Mouse (Mus musculus): Measurements from ENCODE around the gene Map2. TPM values are rescaled to one million over a fixed set of nuclear protein-coding genes. Genes with fewer than 3 reads are reported as not detected.
A peak's percentile ranks its signal among the peaks of the same experiment; 100 is the strongest.

Map2 gene
- polyA plus RNA-seq, 1 experiment from 2014 or later = 3.8 TPM

GRCm38 (mm10) chr1:66395826-66396225 lies 220.8 kb downstream of the Map2 start:
- Histone ChIP-seq H3K4me3 (ENCODE audit: low read depth, low read length) (no peak overlapping the region), H3K9ac (ENCODE audit: low read length) (no peak overlapping the region), H3K27ac (replicated peaks) (no peak overlapping the region), H3K9me3 (ENCODE audit: control insufficient read depth, low read length) (no peaks in the 10 kb centered on the region), H3K36me3 (ENCODE audit: control insufficient read depth, insufficient read depth, low read length) (no peaks in the 10 kb centered on the region), H3K27me3 (ENCODE audit: control insufficient read depth, insufficient read depth, low read length) (no peaks in the 10 kb centered on the region), H3K4me2 (replicated peaks; ENCODE audit: low read depth) (no peak overlapping the region), H3K4me1 (replicated peaks; ENCODE audit: control insufficient read depth, insufficient read depth) (no peaks in the 10 kb centered on the region)
- WGBS = 80% methylated on average over 2 of the region's 2 CpGs
- TF ChIP-seq CTCF (IDR thresholded peaks at IDR 0.05; ENCODE audit: low read depth) = no peak
- TF ChIP-seq EP300 (optimal IDR thresholded peaks at IDR 0.05) = no peak
- no peak for DNase-seq (ENCODE audit: low spot score)
- no peak for ATAC-seq (ENCODE audit: low FRiP score, low TSS enrichment)

GRCm38 (mm10) chr1:66401902-66402301 lies 226.8 kb downstream of the Map2 start:
- 86% methylated on average over 9 of the region's 9 CpGs for WGBS
- H3K36me3 ChIP-seq (ENCODE audit: control insufficient read depth, insufficient read depth, low read length) = no peaks in the 10 kb centered on the region
- H3K9me3 ChIP-seq (ENCODE audit: control insufficient read depth, low read length) = no peaks in the 10 kb centered on the region
- DNase-seq (ENCODE audit: low spot score) (no peak), ATAC-seq (ENCODE audit: low FRiP score, low TSS enrichment) (no peak)
- no peaks in the 10 kb centered on the region for H3K27me3 ChIP-seq (ENCODE audit: control insufficient read depth, insufficient read depth, low read length)
- H3K4me2 ChIP-seq (replicated peaks; ENCODE audit: low read depth) = no peak overlapping the region
- no peak overlapping the region for H3K9ac ChIP-seq (ENCODE audit: low read length)
- H3K27ac ChIP-seq (replicated peaks) = no peak overlapping the region
- H3K4me3 ChIP-seq (ENCODE audit: low read depth, low read length) = no peak overlapping the region
- H3K4me1 ChIP-seq (replicated peaks; ENCODE audit: control insufficient read depth, insufficient read depth) = no peaks in the 10 kb centered on the region
- TF ChIP-seq EP300 (optimal IDR thresholded peaks at IDR 0.05) (no peak), CTCF (IDR thresholded peaks at IDR 0.05; ENCODE audit: low read depth) (no peak)

- Histone ChIP-seq H3K9me3 (ENCODE audit: control insufficient read depth, low read length) (no peaks in the 10 kb centered on the region), H3K27ac (replicated peaks) (no peak overlapping the region), H3K36me3 (ENCODE audit: control insufficient read depth, insufficient read depth, low read length) (no peaks in the 10 kb centered on the region), H3K4me3 (ENCODE audit: low read depth, low read length) (no peak overlapping the region), H3K9ac (ENCODE audit: low read length) (no peak overlapping the region), H3K4me1 (replicated peaks; ENCODE audit: control insufficient read depth, insufficient read depth) (no peaks in the 10 kb centered on the region), H3K4me2 (replicated peaks; ENCODE audit: low read depth) (no peak overlapping the region), H3K27me3 (ENCODE audit: control insufficient read depth, insufficient read depth, low read length) (no peaks in the 10 kb centered on the region)
- no peak for TF ChIP-seq EP300 (optimal IDR thresholded peaks at IDR 0.05)
- TF ChIP-seq CTCF (IDR thresholded peaks at IDR 0.05; ENCODE audit: low read depth) = 0 out of 2 replicates have a peak, but pooled peaks have one; percentile 31
- DNase-seq (ENCODE audit: low spot score) (no peak), ATAC-seq (ENCODE audit: low FRiP score, low TSS enrichment) (no peak)
- WGBS = 69% methylated on average over 13 of the region's 13 CpGs
These were observed 232.3 kb downstream of the Map2 start for GRCm38 (mm10) chr1:66407270-66407967.

- H3K9me3 ChIP-seq (ENCODE audit: control insufficient read depth, low read length) = no peaks in the 10 kb centered on the region
- TF ChIP-seq CTCF (IDR thresholded peaks at IDR 0.05; ENCODE audit: low read depth) (no peak), EP300 (optimal IDR thresholded peaks at IDR 0.05) (no peak)
- H3K36me3 ChIP-seq (ENCODE audit: control insufficient read depth, insufficient read depth, low read length) = no peaks in the 10 kb centered on the region
- H3K27ac ChIP-seq (replicated peaks) = no peak overlapping the region
- no peaks in the 10 kb centered on the region for H3K27me3 ChIP-seq (ENCODE audit: control insufficient read depth, insufficient read depth, low read length)
- no peaks in the 10 kb centered on the region for H3K4me1 ChIP-seq (replicated peaks; ENCODE audit: control insufficient read depth, insufficient read depth)
- H3K4me3 ChIP-seq (ENCODE audit: low read depth, low read length) = no peak overlapping the region
- no peak overlapping the region for H3K4me2 ChIP-seq (replicated peaks; ENCODE audit: low read depth)
- DNase-seq (ENCODE audit: low spot score) (no peak), ATAC-seq (ENCODE audit: low FRiP score, low TSS enrichment) (no peak)
- no peak overlapping the region for H3K9ac ChIP-seq (ENCODE audit: low read length)
These were observed 243.3 kb downstream of the Map2 start for GRCm38 (mm10) chr1:66418360-66418759.

GRCm38 (mm10) chr1:66426073-66426472 lies 251.0 kb downstream of the Map2 start:
- no peak for TF ChIP-seq EP300 (optimal IDR thresholded peaks at IDR 0.05)
- no peak for TF ChIP-seq CTCF (IDR thresholded peaks at IDR 0.05; ENCODE audit: low read depth)
- WGBS = 92% methylated on average over 5 of the region's 5 CpGs
- no peaks in the 10 kb centered on the region for H3K9me3 ChIP-seq (ENCODE audit: control insufficient read depth, low read length)
- DNase-seq (ENCODE audit: low spot score) (no peak), ATAC-seq (ENCODE audit: low FRiP score, low TSS enrichment) (no peak)
- no peak overlapping the region for H3K4me3 ChIP-seq (ENCODE audit: low read depth, low read length)
- no peak overlapping the region for H3K27ac ChIP-seq (replicated peaks)
- H3K4me2 ChIP-seq (replicated peaks; ENCODE audit: low read depth) = no peak overlapping the region
- H3K4me1 ChIP-seq (replicated peaks; ENCODE audit: control insufficient read depth, insufficient read depth) = no peaks in the 10 kb centered on the region
- H3K36me3 ChIP-seq (ENCODE audit: control insufficient read depth, insufficient read depth, low read length) = no peaks in the 10 kb centered on the region
- H3K9ac ChIP-seq (ENCODE audit: low read length) = no peak overlapping the region
- H3K27me3 ChIP-seq (ENCODE audit: control insufficient read depth, insufficient read depth, low read length) = no peaks in the 10 kb centered on the region

- ATAC-seq (ENCODE audit: low FRiP score, low TSS enrichment) (no peak), DNase-seq (ENCODE audit: low spot score) (no peak)
- Histone ChIP-seq H3K27me3 (ENCODE audit: control insufficient read depth, insufficient read depth, low read length) (no peaks in the 10 kb centered on the region), H3K36me3 (ENCODE audit: control insufficient read depth, insufficient read depth, low read length) (no peaks in the 10 kb centered on the region), H3K27ac (replicated peaks) (no peak overlapping the region), H3K4me1 (replicated peaks; ENCODE audit: control insufficient read depth, insufficient read depth) (no peaks in the 10 kb centered on the region), H3K4me2 (replicated peaks; ENCODE audit: low read depth) (no peak overlapping the region), H3K9ac (ENCODE audit: low read length) (no peak overlapping the region), H3K9me3 (ENCODE audit: control insufficient read depth, low read length) (no peaks in the 10 kb centered on the region), H3K4me3 (ENCODE audit: low read depth, low read length) (no peak overlapping the region)
- TF ChIP-seq CTCF (IDR thresholded peaks at IDR 0.05; ENCODE audit: low read depth) (no peak), EP300 (optimal IDR thresholded peaks at IDR 0.05) (no peak)
These were observed 255.9 kb downstream of the Map2 start for GRCm38 (mm10) chr1:66430962-66431361.
